Mouse (Mus musculus): ENCODE measurements around the gene Ebf1. TPM values are rescaled to one million over a fixed set of nuclear protein-coding genes. Genes with fewer than 3 reads are reported as not detected.

Gene Ebf1
- polyA plus RNA-seq, 1 experiment, result 43.7 TPM

GRCm38 (mm10) chr11:45017493-45017892 is 400.4 kb downstream of the Ebf1 start:
- DNase-seq (ENCODE audit: low read depth), result no peak

GRCm38 (mm10) chr11:45026012-45026411 is 408.9 kb downstream of the Ebf1 start:
- DNase-seq (ENCODE audit: low read depth), result no peak

- no peak for DNase-seq (ENCODE audit: low read depth)
Observed at GRCm38 (mm10) chr11:45026674-45027073, 409.6 kb downstream of the Ebf1 start.

GRCm38 (mm10) chr11:45027076-45027475 is 410.0 kb downstream of the Ebf1 start:
- no peak for DNase-seq (ENCODE audit: low read depth)

GRCm38 (mm10) chr11:45055744-45056610 is 438.9 kb downstream of the Ebf1 start:
- no peak for DNase-seq (ENCODE audit: low read depth)

Other genes starting within 250 kb of the Ebf1 start
- gene Il12b, start 217.3 kb upstream of the Ebf1 start, polyA plus RNA-seq (2012; rRNA removed), result 0.07 and 0.11 TPM in 2 replicates
- 17.3 and 21.9 TPM in 2 replicates for gene Ublcp1, start 146.8 kb upstream of the Ebf1 start, polyA plus RNA-seq (2012; rRNA removed)
- 63.6 and 66.0 TPM in 2 replicates for gene Rnf145, start 98.4 kb upstream of the Ebf1 start, polyA plus RNA-seq (2012; rRNA removed)

All from gonadal fat pad, adult 2 months (tissue).